Mouse (Mus musculus) heart, embryonic 14.5 days (tissue): ENCODE results near the gene Hpcal1. TPM values are rescaled to one million over a fixed set of nuclear protein-coding genes. Genes with fewer than 3 reads are reported as not detected.

Experiments used
- ATAC-seq: fragments of 200-750 bp; cut with Nextera tagmentation; 2 replicates; pipeline ENCODE4 v1.8.0; 2017; ENCODE audit warnings: low read depth, moderate TSS enrichment; ENCODE audit not compliant: insufficient number of reproducible peaks, insufficient read depth, low FRiP score
- H3K27ac ChIP-seq, 2 experiments: fragments of 200-500 bp in 1 of 2; fragments of 300-500 bp in 1 of 2; sonication (generic) in 1 of 2; replicated peaks in 1 of 2; 2 replicates each; pipeline ENCODE4 v1.5.1; 2012 to 2014; ENCODE audit warnings: low read depth in 2 of 2, low read length in 2 of 2, control low read depth in 1 of 2, mild to moderate bottlenecking in 1 of 2, mixed read lengths in 1 of 2; ENCODE audit not compliant: control insufficient read depth in 1 of 2, insufficient read depth in 1 of 2
- H3K27me3 ChIP-seq: fragments of 300-500 bp; sonication (generic); 2 replicates; pipeline ENCODE4 v1.6.1; 2014; ENCODE audit warnings: mild to moderate bottlenecking, low read length, control low read depth; ENCODE audit not compliant: control insufficient read depth, insufficient read depth
- H3K36me3 ChIP-seq: fragments of 300-500 bp; sonication (generic); 2 replicates; pipeline ENCODE4 v1.6.1; 2014; ENCODE audit warnings: mild to moderate bottlenecking, control low read depth, low read length, mixed read lengths; ENCODE audit not compliant: control insufficient read depth, insufficient read depth
- H3K4me1 ChIP-seq, 2 experiments: fragments of 200-500 bp in 1 of 2; fragments of 300-500 bp in 1 of 2; sonication (generic) in 1 of 2; 2 replicates each; pipeline ENCODE4 v1.6.1; 2012 to 2014; ENCODE audit warnings: low read length in 2 of 2, control low read depth in 1 of 2, mixed read lengths in 1 of 2; ENCODE audit not compliant: control insufficient read depth in 2 of 2, insufficient read depth in 2 of 2
- H3K4me2 ChIP-seq: fragments of 300-500 bp; sonication (generic); 2 replicates; pipeline ENCODE4 v1.6.1; 2014; ENCODE audit warnings: mild to moderate bottlenecking, low read length
- H3K4me3 ChIP-seq, 2 experiments: fragments of 200-500 bp in 1 of 2; fragments of 300-500 bp in 1 of 2; sonication (generic) in 1 of 2; 2 replicates each; pipeline ENCODE4 v1.5.1; 2012 to 2014; ENCODE audit warnings: low read length in 2 of 2, mild to moderate bottlenecking in 2 of 2, control low read depth in 1 of 2, low read depth in 1 of 2, moderate library complexity in 1 of 2; ENCODE audit not compliant: control insufficient read depth in 1 of 2, insufficient read depth in 1 of 2
- H3K9ac ChIP-seq: fragments of 300-500 bp; sonication (generic); 2 replicates; pipeline ENCODE4 v1.6.1; 2014; ENCODE audit warnings: mild to moderate bottlenecking, low read length
- H3K9me3 ChIP-seq: fragments of 300-500 bp; sonication (generic); 2 replicates; pipeline ENCODE4 v1.6.1; 2016; ENCODE audit warnings: low read length, control low read depth; ENCODE audit not compliant: control insufficient read depth
- WGBS: fragments of 180-500 bp; shearing (Covaris S2); extraction: QIAGEN DNeasy Blood & Tissue Kit; methylation state at CpG from one replicate; pipeline ENCODE4 v1.1.7; 2014; 5-methylcytosine and 5-hydroxymethylcytosine counted together
- polyA plus RNA-seq: library from polyadenylated mRNA; unstranded; fragments of >200 nt; fragmentation: Nextera tagmentation; extraction: Ambion mirVana; gene quantifications from 2 replicates; pipeline ENCODE4 v1.2.1, GENCODE M21; 2014

Hpcal1 gene
- polyA plus RNA-seq, 1 experiment from 2014 or later, result 22.5 TPM

- WGBS, result 45% methylated on average over 6 of the region's 6 CpGs
- ATAC-seq, result no peak
- no peak overlapping the region for H3K9ac ChIP-seq
Observed at GRCm38 (mm10) chr12:17725592-17725991, 34.9 kb downstream of the Hpcal1 start.

GRCm38 (mm10) chr12:17726576-17727320 is 36.1 kb downstream of the Hpcal1 start:
- no peak overlapping the region for H3K27ac ChIP-seq

More at GRCm38 (mm10) chr12:17725592-17725991, 34.9 kb downstream of the Hpcal1 start:
- no peaks in the 10 kb centered on the region for H3K27me3 ChIP-seq
- peaks cover 34 to 44% of the 10 kb centered on the region in 2 experiments for H3K4me1 ChIP-seq
- no peak overlapping the region for H3K27ac ChIP-seq
- no peaks in the 10 kb centered on the region for H3K9me3 ChIP-seq
- H3K4me3 ChIP-seq, result no peak overlapping the region
- no peaks in the 10 kb centered on the region for H3K36me3 ChIP-seq
- no peak overlapping the region for H3K4me2 ChIP-seq

GRCm38 (mm10) chr12:17727676-17728339 is 37.2 kb downstream of the Hpcal1 start:
- Histone ChIP-seq H3K4me2 (no peak overlapping the region; the same call in 1 of the 2 replicates), H3K4me3 (no peak overlapping the region), H3K9me3 (no peaks in the 10 kb centered on the region), H3K9ac (no peak overlapping the region; the same call in 1 of the 2 replicates), H3K36me3 (no peaks in the 10 kb centered on the region), H3K27me3 (no peaks in the 10 kb centered on the region), H3K4me1 (peaks cover 34 to 42% of the 10 kb centered on the region in 2 experiments), H3K27ac (no peak overlapping the region)
- ATAC-seq, result 0 out of 2 replicates have a peak, but pooled peaks have one; percentile 36
- WGBS, result 39% methylated on average over 13 of the region's 13 CpGs

More at GRCm38 (mm10) chr12:17726576-17727320, 36.1 kb downstream of the Hpcal1 start:
- Histone ChIP-seq H3K27me3 (no peaks in the 10 kb centered on the region), H3K9ac (no peak overlapping the region), H3K36me3 (no peaks in the 10 kb centered on the region), H3K4me1 (peaks cover 31 to 40% of the 10 kb centered on the region in 2 experiments), H3K4me3 (no peak overlapping the region), H3K9me3 (no peaks in the 10 kb centered on the region), H3K4me2 (no peak overlapping the region)
- no peak for ATAC-seq
- 80% methylated on average over 10 of the region's 10 CpGs for WGBS

GRCm38 (mm10) chr12:17729211-17729900 is 38.7 kb downstream of the Hpcal1 start:
- no peak overlapping the region for H3K9ac ChIP-seq
- no peak overlapping the region for H3K4me3 ChIP-seq
- H3K27me3 ChIP-seq, result no peaks in the 10 kb centered on the region
- H3K27ac ChIP-seq, result no peak overlapping the region
- H3K9me3 ChIP-seq, result no peaks in the 10 kb centered on the region
- ATAC-seq, result no peak
- no peaks in the 10 kb centered on the region for H3K36me3 ChIP-seq
- no peak overlapping the region for H3K4me2 ChIP-seq
- WGBS, result 76% methylated on average over 13 of the region's 13 CpGs
- H3K4me1 ChIP-seq, result peaks cover 37 to 50% of the 10 kb centered on the region in 2 experiments

- H3K9ac ChIP-seq, result no peak overlapping the region
- no peak for ATAC-seq
- WGBS, result 85% methylated on average over 7 of the region's 7 CpGs
- peaks cover 29 to 38% of the 10 kb centered on the region in 2 experiments for H3K4me1 ChIP-seq
- H3K36me3 ChIP-seq, result no peaks in the 10 kb centered on the region
- H3K4me3 ChIP-seq, result no peak overlapping the region
- H3K27me3 ChIP-seq, result no peaks in the 10 kb centered on the region
- no peaks in the 10 kb centered on the region for H3K9me3 ChIP-seq
- no peak overlapping the region for H3K27ac ChIP-seq
- H3K4me2 ChIP-seq, result no peak overlapping the region
Observed at GRCm38 (mm10) chr12:17732006-17732405, 41.4 kb downstream of the Hpcal1 start.

GRCm38 (mm10) chr12:17732546-17732945 is 41.9 kb downstream of the Hpcal1 start:
- Histone ChIP-seq H3K4me3 (no peak overlapping the region), H3K27me3 (no peaks in the 10 kb centered on the region), H3K4me1 (peaks cover 25 to 36% of the 10 kb centered on the region in 2 experiments), H3K27ac (no peak overlapping the region), H3K9ac (no peak overlapping the region), H3K4me2 (no peak overlapping the region), H3K9me3 (no peaks in the 10 kb centered on the region), H3K36me3 (no peaks in the 10 kb centered on the region)
- WGBS, result 75% methylated on average over 4 of the region's 4 CpGs
- ATAC-seq, result no peak

GRCm38 (mm10) chr12:17733114-17733904 is 42.7 kb downstream of the Hpcal1 start:
- no peaks in the 10 kb centered on the region for H3K9me3 ChIP-seq
- H3K36me3 ChIP-seq, result no peaks in the 10 kb centered on the region
- H3K4me2 ChIP-seq, result no peak overlapping the region
- no peak overlapping the region for H3K9ac ChIP-seq
- ATAC-seq, result no peak
- no peaks in the 10 kb centered on the region for H3K27me3 ChIP-seq
- H3K4me3 ChIP-seq, result no peak overlapping the region
- 49% methylated on average over 6 of the region's 6 CpGs for WGBS
- H3K27ac ChIP-seq, result no peak overlapping the region
- H3K4me1 ChIP-seq, result peaks cover 20 to 29% of the 10 kb centered on the region in 2 experiments
